Mouse (Mus musculus) lung, adult 2 months (tissue): ENCODE data around the gene Fmnl3. TPM values are rescaled to one million over a fixed set of nuclear protein-coding genes. Genes with fewer than 3 reads are reported as not detected.
A peak's percentile ranks its signal among the peaks of the same experiment; 100 is the strongest.

Source experiments
- DNase-seq: peaks from one replicate; pipeline ENCODE4 v3.0.0; 2022
- H3K4me1 ChIP-seq: fragments of 200-500 bp; 2 replicates; pipeline ENCODE4 v1.6.1; 2011; ENCODE audit warnings: low read length; ENCODE audit not compliant: control insufficient read depth, insufficient read depth
- H3K4me3 ChIP-seq: fragments of 200-500 bp; replicated peaks from 2 replicates; pipeline ENCODE3; 2011; ENCODE audit warnings: low read depth, mild to moderate bottlenecking, control low read depth, low read length; ENCODE audit errors: extremely low read depth
- CTCF ChIP-seq: fragments of 200-500 bp; IDR thresholded peaks from 2 replicates; pipeline ENCODE4 v1.5.1; 2011; ENCODE audit warnings: mild to moderate bottlenecking, low read length, control low read depth; ENCODE audit not compliant: insufficient read depth
- POLR2A ChIP-seq: fragments of 200-500 bp; IDR thresholded peaks from 2 replicates; pipeline ENCODE4 v1.6.1; 2011; ENCODE audit warnings: low read depth, mild to moderate bottlenecking, control low read depth, low read length, borderline replicate concordance; ENCODE audit errors: extremely low read depth
- WGBS: fragments of 180-500 bp; shearing (Covaris S2); methylation state at CpG from one replicate; pipeline ENCODE4 v1.1.7; 2018; 5-methylcytosine and 5-hydroxymethylcytosine counted together
- polyA plus RNA-seq: library from polyadenylated mRNA; depleted of rRNA; stranded (reverse); fragments of >200 nt; gene quantifications from 2 replicates; pipeline ENCODE4 v1.2.3, GENCODE M21; 2012

Fmnl3 gene
- polyA plus RNA-seq, 1 experiment, result 58.9 TPM

- TF ChIP-seq POLR2A (no peak), CTCF (no peak)
- WGBS, result 88% methylated on average over 7 of the region's 7 CpGs
- Histone ChIP-seq H3K4me1 (peaks cover 7% of the 10 kb centered on the region), H3K4me3 (no peak overlapping the region)
- no peak for DNase-seq
Observed at GRCm38 (mm10) chr15:99371526-99372340, 1.5 kb upstream of the Fmnl3 start.

GRCm38 (mm10) chr15:99369391-99370171, 701 bp downstream of the Fmnl3 start:
- under 1% methylated on average over 35 of the region's 39 CpGs for WGBS
- peaks cover 7% of the 10 kb centered on the region for H3K4me1 ChIP-seq
- no peak for DNase-seq
- peak overlapping the region; percentile 76 for H3K4me3 ChIP-seq
- TF ChIP-seq CTCF, result no peak
- no peak for TF ChIP-seq POLR2A

- no peak for DNase-seq
- WGBS, result 43% methylated on average over 4 of the region's 4 CpGs
- peaks cover 12% of the 10 kb centered on the region for H3K4me1 ChIP-seq
Observed at GRCm38 (mm10) chr15:99368583-99369266, 1.6 kb downstream of the Fmnl3 start.

GRCm38 (mm10) chr15:99364921-99365320, 5.4 kb downstream of the Fmnl3 start:
- Histone ChIP-seq H3K4me3 (no peak overlapping the region), H3K4me1 (peaks cover 12% of the 10 kb centered on the region; the same call in 1 of the 2 replicates)
- WGBS, result 52% methylated on average over 8 of the region's 8 CpGs
- DNase-seq, result no peak
- TF ChIP-seq POLR2A, result no peak
- no peak for TF ChIP-seq CTCF

More at GRCm38 (mm10) chr15:99368583-99369266, 1.6 kb downstream of the Fmnl3 start:
- peak overlapping the region; percentile 28 for H3K4me3 ChIP-seq
- TF ChIP-seq POLR2A (no peak), CTCF (no peak)

- DNase-seq, result no peak
- no peak overlapping the region for H3K4me3 ChIP-seq
- H3K4me1 ChIP-seq, result peaks cover 12% of the 10 kb centered on the region; the same call in 1 of the 2 replicates
- WGBS, result 37% methylated on average over 7 of the region's 7 CpGs
- TF ChIP-seq CTCF (no peak), POLR2A (no peak)
Observed at GRCm38 (mm10) chr15:99364022-99364530, 6.2 kb downstream of the Fmnl3 start.

- H3K4me1 ChIP-seq, result peaks cover 4% of the 10 kb centered on the region; the same call in 1 of the 2 replicates
- WGBS, result 67% methylated on average over 9 of the region's 9 CpGs
- H3K4me3 ChIP-seq, result no peak overlapping the region
- TF ChIP-seq POLR2A, result no peak
- no peak for TF ChIP-seq CTCF
- no peak for DNase-seq
Observed at GRCm38 (mm10) chr15:99358952-99359351, 11.3 kb downstream of the Fmnl3 start.

GRCm38 (mm10) chr15:99356462-99356861, 13.8 kb downstream of the Fmnl3 start:
- 48% methylated on average over 6 of the region's 6 CpGs for WGBS
- H3K4me1 ChIP-seq, result peaks cover 6% of the 10 kb centered on the region; the same call in 1 of the 2 replicates
- H3K4me3 ChIP-seq, result no peak overlapping the region
- no peak for TF ChIP-seq CTCF
- no peak for TF ChIP-seq POLR2A
- no peak for DNase-seq

- no peak for TF ChIP-seq POLR2A
- TF ChIP-seq CTCF, result no peak
- no peak overlapping the region for H3K4me3 ChIP-seq
- DNase-seq, result no peak
- 58% methylated on average over 6 of the region's 6 CpGs for WGBS
- H3K4me1 ChIP-seq, result peaks cover 6% of the 10 kb centered on the region; the same call in 1 of the 2 replicates
Observed at GRCm38 (mm10) chr15:99355660-99356059, 14.6 kb downstream of the Fmnl3 start.

- Histone ChIP-seq H3K4me1 (peaks cover 17% of the 10 kb centered on the region), H3K4me3 (no peak overlapping the region)
- TF ChIP-seq CTCF (no peak), POLR2A (no peak)
- WGBS, result 58% methylated on average over 5 of the region's 5 CpGs
- no peak for DNase-seq
Observed at GRCm38 (mm10) chr15:99352306-99352705, 18.0 kb downstream of the Fmnl3 start.
